Mouse (Mus musculus): ENCODE results near the gene Rpsa.

DNA sequence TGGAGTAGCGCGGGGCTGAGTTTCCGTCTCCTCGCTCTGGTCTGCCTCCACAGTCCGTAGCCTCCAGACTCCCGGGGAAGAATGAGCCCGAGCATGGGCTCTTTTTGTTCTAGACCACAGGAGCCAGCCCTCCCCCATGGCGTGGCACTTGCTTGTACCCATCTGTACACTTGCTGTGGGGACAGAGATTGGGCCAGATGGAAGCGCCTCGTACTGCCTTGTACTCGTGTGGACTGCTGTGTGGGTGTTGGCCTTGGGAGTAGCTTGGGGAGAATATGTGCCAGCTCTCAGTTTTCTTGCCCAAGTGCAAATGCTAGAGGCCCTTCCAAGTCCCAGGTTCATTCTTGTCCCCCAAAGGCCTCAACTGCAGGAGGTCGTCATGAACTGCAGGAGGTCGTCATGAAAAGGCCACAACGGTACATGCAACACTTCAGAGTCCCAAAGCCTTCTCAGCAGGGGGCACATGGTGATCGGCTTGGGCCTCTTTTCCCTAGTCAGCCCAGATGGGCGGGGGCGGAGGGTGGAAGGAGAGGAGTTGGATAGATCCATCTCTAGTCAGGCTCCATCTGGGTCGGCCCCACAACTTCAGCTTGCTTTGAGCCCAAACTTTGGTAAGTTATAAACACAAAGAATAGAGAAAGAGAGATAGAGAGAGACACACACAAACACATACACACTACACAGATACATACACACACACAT, 47.1 kb downstream of the Rpsa start:
- TF ChIP-seq CTCF (conservative IDR thresholded peaks at IDR 0.05; ENCODE audit: insufficient read depth, insufficient read length, low read depth, low read length) (no peak), POLR2A (IDR thresholded peaks at IDR 0.05; ENCODE audit: low read depth, low read length) (no peak)

All from kidney, adult 2 months (tissue).